Mouse (Mus musculus): Measurements from ENCODE around the gene Arl8a.

Gene Arl8a

DNA sequence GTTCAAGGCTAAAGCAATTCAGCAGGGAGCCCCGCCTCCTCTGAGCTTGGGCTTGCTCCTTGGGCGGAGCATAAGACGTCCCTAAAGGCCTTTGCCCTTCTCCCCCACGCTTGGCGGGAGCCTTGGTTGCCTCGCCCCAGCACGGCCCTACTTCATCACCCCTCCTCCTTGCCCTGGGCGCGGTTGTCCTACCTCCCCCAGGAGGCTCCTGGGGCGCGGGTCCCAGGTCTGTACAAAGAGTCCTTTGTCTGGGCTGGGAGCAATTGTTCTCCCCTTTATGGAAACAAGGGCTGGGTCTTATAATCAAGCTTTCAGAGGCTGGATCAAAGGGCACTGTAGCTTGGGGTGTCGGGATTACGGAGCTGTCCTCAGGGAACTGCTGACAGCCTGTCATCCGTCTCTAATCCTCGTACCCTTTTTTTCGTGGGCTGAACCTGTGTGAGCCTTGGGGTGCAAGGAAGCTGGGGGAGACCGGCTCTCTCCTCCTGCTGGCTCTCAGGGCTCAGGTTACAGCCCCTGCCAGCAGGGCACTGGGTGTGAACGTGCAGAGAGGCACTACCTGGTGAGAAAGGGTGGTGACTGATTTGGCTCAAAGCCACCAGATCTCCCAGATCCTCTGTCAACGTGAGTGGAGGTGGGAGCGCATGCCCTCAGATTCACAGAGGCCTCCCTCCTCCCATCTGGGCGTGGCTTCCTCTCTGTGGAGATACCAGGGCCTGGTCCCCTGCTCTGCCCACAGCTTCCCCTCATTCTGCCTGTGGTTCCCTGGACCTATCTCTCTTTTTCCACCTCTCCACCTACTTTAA lies 52.6 kb downstream of the Arl8a start:
- DNase-seq (ENCODE audit: low spot score in 2 of 2): no peak

GRCm38 (mm10) chr1:135200400-135200799 lies 53.8 kb downstream of the Arl8a start:
- DNase-seq (ENCODE audit: low spot score in 2 of 2): no peak

GRCm38 (mm10) chr1:135204196-135205126 lies 57.8 kb downstream of the Arl8a start:
- peak; percentile 41 to 59 for DNase-seq (ENCODE audit: low spot score in 2 of 2)

- no peak for DNase-seq (ENCODE audit: low spot score in 2 of 2)
These were observed 58.6 kb downstream of the Arl8a start for GRCm38 (mm10) chr1:135205257-135205656.
